Mouse (Mus musculus) lung, adult 2 months (tissue): ENCODE measurements around the gene Lypd6b.

ENCODE experiments used
- CTCF ChIP-seq: fragments of 200-500 bp; IDR thresholded peaks from 2 replicates; pipeline ENCODE4 v1.5.1; 2011; ENCODE audit warnings: mild to moderate bottlenecking, low read length, control low read depth; ENCODE audit not compliant: insufficient read depth
- POLR2A ChIP-seq: fragments of 200-500 bp; IDR thresholded peaks from 2 replicates; pipeline ENCODE4 v1.6.1; 2011; ENCODE audit warnings: low read depth, mild to moderate bottlenecking, control low read depth, low read length, borderline replicate concordance; ENCODE audit errors: extremely low read depth

- TF ChIP-seq CTCF (no peak), POLR2A (no peak)
These were observed 1.6 kb downstream of the Lypd6b start for GRCm38 (mm10) chr2:49789078-49789477.
